Mouse (Mus musculus) heart, embryonic 12.5 days (tissue): ENCODE measurements around the gene Nwd2. TPM values are rescaled to one million over a fixed set of nuclear protein-coding genes. Genes with fewer than 3 reads are reported as not detected.

Experiments
- ATAC-seq: fragments of 200-750 bp; cut with Nextera tagmentation; 2 replicates; pipeline ENCODE4 v1.8.0; 2017; ENCODE audit warnings: moderate TSS enrichment, moderate library complexity; ENCODE audit not compliant: insufficient number of reproducible peaks, low FRiP score
- H3K27ac ChIP-seq: fragments of 300-500 bp; sonication (generic); 2 replicates; pipeline ENCODE4 v1.5.1; 2016; ENCODE audit warnings: mild to moderate bottlenecking, moderate library complexity; ENCODE audit not compliant: poor library complexity, severe bottlenecking
- H3K27me3 ChIP-seq: fragments of 300-500 bp; sonication (generic); replicated peaks from 2 replicates; pipeline ENCODE4 v1.6.1; 2016; ENCODE audit warnings: mild to moderate bottlenecking, moderate library complexity
- H3K36me3 ChIP-seq: fragments of 300-500 bp; sonication (generic); 2 replicates; pipeline ENCODE4 v1.6.1; 2016; ENCODE audit warnings: mild to moderate bottlenecking, moderate library complexity
- H3K4me1 ChIP-seq: fragments of 300-500 bp; sonication (generic); replicated peaks from 2 replicates; pipeline ENCODE4 v1.6.1; 2016; ENCODE audit warnings: mild to moderate bottlenecking
- H3K4me2 ChIP-seq: fragments of 300-500 bp; sonication (generic); 2 replicates; pipeline ENCODE4 v1.6.1; 2016; ENCODE audit warnings: mild to moderate bottlenecking, moderate library complexity
- H3K4me3 ChIP-seq: fragments of 300-500 bp; sonication (generic); 2 replicates; pipeline ENCODE4 v1.5.1; 2016; ENCODE audit warnings: mild to moderate bottlenecking
- H3K9ac ChIP-seq: fragments of 300-500 bp; sonication (generic); 2 replicates; pipeline ENCODE4 v1.6.1; 2016; ENCODE audit warnings: mild to moderate bottlenecking, moderate library complexity
- H3K9me3 ChIP-seq: fragments of 300-500 bp; sonication (generic); replicated peaks from 2 replicates; pipeline ENCODE4 v1.6.1; 2016; ENCODE audit warnings: mild to moderate bottlenecking, moderate library complexity
- WGBS: fragments of 180-500 bp; shearing (Covaris S2); methylation state at CpG from one replicate; pipeline ENCODE4 v1.1.7; 2016; 5-methylcytosine and 5-hydroxymethylcytosine counted together
- polyA plus RNA-seq: library from polyadenylated mRNA; unstranded; fragments of >200 nt; fragmentation: Nextera tagmentation; extraction: Ambion mirVana; gene quantifications from 2 replicates; pipeline ENCODE4 v1.2.1, GENCODE M21; 2016

Nwd2 gene
- polyA plus RNA-seq, 1 experiment from 2014 or later = 0.11 TPM

- Histone ChIP-seq H3K36me3 (no peaks in the 10 kb centered on the region), H3K27ac (no peak overlapping the region), H3K4me1 (no peaks in the 10 kb centered on the region), H3K9me3 (no peaks in the 10 kb centered on the region), H3K4me3 (no peak overlapping the region), H3K27me3 (no peaks in the 10 kb centered on the region), H3K4me2 (no peak overlapping the region), H3K9ac (no peak overlapping the region)
- WGBS = 79% methylated on average over 5 of the region's 5 CpGs
- no peak for ATAC-seq
These were observed 18.0 kb downstream of the Nwd2 start for GRCm38 (mm10) chr5:63666884-63667283.

GRCm38 (mm10) chr5:63675934-63676333, 27.0 kb downstream of the Nwd2 start:
- 73% methylated on average over 2 of the region's 2 CpGs for WGBS
- Histone ChIP-seq H3K27ac (no peak overlapping the region), H3K27me3 (no peaks in the 10 kb centered on the region), H3K36me3 (no peaks in the 10 kb centered on the region), H3K4me1 (no peaks in the 10 kb centered on the region), H3K4me3 (no peak overlapping the region), H3K9ac (no peak overlapping the region), H3K4me2 (no peak overlapping the region), H3K9me3 (no peaks in the 10 kb centered on the region)
- no peak for ATAC-seq

GRCm38 (mm10) chr5:63689084-63689483, 40.2 kb downstream of the Nwd2 start:
- no peak overlapping the region for H3K27ac ChIP-seq
- no peak for ATAC-seq
- WGBS = 73% methylated on average over 1 of the region's 1 CpGs
- H3K4me1 ChIP-seq = no peaks in the 10 kb centered on the region
- no peaks in the 10 kb centered on the region for H3K36me3 ChIP-seq
- no peak overlapping the region for H3K9ac ChIP-seq
- no peaks in the 10 kb centered on the region for H3K27me3 ChIP-seq
- H3K4me3 ChIP-seq = no peak overlapping the region
- no peaks in the 10 kb centered on the region for H3K9me3 ChIP-seq
- no peak overlapping the region for H3K4me2 ChIP-seq

DNA sequence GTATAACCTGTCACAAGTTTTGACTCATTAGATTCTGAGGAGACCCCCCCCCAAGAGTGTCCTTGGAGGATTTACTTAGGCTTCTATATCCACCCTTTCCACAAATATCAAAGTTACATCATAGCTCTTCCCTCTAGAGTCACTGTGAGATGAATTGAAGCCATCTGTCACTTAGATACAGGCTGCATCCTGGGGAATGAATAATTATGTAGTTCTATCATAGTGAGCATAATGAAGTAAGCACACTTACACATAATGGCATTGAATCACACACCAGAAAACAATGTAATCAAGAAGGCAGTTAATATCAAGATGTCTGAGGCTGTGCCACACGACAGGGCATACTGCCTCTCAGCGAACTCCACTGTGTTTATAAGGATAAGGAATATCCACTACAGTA, 47.9 kb downstream of the Nwd2 start:
- H3K4me2 ChIP-seq = no peak overlapping the region
- no peak overlapping the region for H3K9ac ChIP-seq
- H3K27ac ChIP-seq = no peak overlapping the region
- no peak overlapping the region for H3K4me3 ChIP-seq
- no peaks in the 10 kb centered on the region for H3K9me3 ChIP-seq
- 72% methylated on average over 2 of the region's 2 CpGs for WGBS
- H3K36me3 ChIP-seq = no peaks in the 10 kb centered on the region
- ATAC-seq = no peak
- H3K4me1 ChIP-seq = no peaks in the 10 kb centered on the region
- H3K27me3 ChIP-seq = no peaks in the 10 kb centered on the region

DNA sequence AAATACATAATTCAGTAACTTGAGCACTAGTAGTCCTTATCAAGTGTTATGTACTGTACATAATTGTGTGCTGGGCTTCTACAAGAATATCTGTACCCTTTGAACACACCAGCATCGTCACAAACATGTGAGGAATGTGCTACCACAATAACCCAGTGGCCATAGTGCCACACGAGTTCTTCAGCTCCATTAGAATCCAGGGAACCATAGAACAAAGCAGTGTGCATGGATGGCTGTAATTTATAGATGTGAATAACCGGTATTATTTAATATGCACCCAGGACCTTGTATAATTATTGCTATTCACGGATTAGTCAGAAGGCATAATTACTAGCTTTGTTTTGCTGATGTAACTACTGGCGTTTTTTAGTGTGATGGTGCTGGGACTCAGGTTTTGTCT, 48.3 kb downstream of the Nwd2 start:
- no peaks in the 10 kb centered on the region for H3K9me3 ChIP-seq
- no peaks in the 10 kb centered on the region for H3K27me3 ChIP-seq
- H3K9ac ChIP-seq = no peak overlapping the region
- H3K36me3 ChIP-seq = no peaks in the 10 kb centered on the region
- no peak overlapping the region for H3K4me3 ChIP-seq
- WGBS = 65% methylated on average over 5 of the region's 5 CpGs
- no peak overlapping the region for H3K27ac ChIP-seq
- no peak overlapping the region for H3K4me2 ChIP-seq
- H3K4me1 ChIP-seq = no peaks in the 10 kb centered on the region
- no peak for ATAC-seq

GRCm38 (mm10) chr5:63728955-63729354, 80.1 kb downstream of the Nwd2 start:
- Histone ChIP-seq H3K9ac (no peak overlapping the region), H3K27me3 (no peaks in the 10 kb centered on the region), H3K4me3 (no peak overlapping the region), H3K36me3 (no peaks in the 10 kb centered on the region), H3K27ac (no peak overlapping the region), H3K4me2 (no peak overlapping the region), H3K4me1 (no peaks in the 10 kb centered on the region), H3K9me3 (0 out of 2 replicates have a peak, but pooled peaks cover 4% of the 10 kb centered on the region)
- WGBS = 68% methylated on average over 3 of the region's 3 CpGs
- ATAC-seq = no peak

DNA sequence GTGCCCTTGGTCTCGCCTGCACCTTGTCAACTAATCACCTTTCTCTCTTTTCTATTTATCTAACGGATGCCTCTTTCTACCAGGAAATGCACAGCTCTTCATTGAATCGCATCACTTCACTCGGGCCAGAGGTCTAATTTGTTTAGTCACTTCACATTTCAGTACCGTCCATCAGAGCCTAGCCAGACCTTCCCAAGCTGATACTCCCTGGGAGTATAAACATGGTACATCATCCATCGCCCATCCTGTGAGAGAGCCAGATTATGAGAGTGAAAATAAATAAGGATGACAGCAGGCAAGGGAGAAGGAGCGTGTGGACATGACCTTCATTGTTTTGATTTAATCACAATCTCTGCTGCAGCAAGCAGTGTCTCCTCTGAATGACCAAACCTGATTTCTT, 86.6 kb downstream of the Nwd2 start:
- no peak overlapping the region for H3K27ac ChIP-seq
- no peak for ATAC-seq
- no peaks in the 10 kb centered on the region for H3K36me3 ChIP-seq
- WGBS = 57% methylated on average over 7 of the region's 7 CpGs
- no peak overlapping the region for H3K4me2 ChIP-seq
- H3K27me3 ChIP-seq = no peaks in the 10 kb centered on the region
- no peaks in the 10 kb centered on the region for H3K4me1 ChIP-seq
- H3K9me3 ChIP-seq = no peaks in the 10 kb centered on the region
- H3K4me3 ChIP-seq = no peak overlapping the region
- H3K9ac ChIP-seq = no peak overlapping the region

GRCm38 (mm10) chr5:63743426-63743825, 94.5 kb downstream of the Nwd2 start:
- H3K4me1 ChIP-seq = no peaks in the 10 kb centered on the region
- H3K9me3 ChIP-seq = no peaks in the 10 kb centered on the region
- no peak overlapping the region for H3K4me3 ChIP-seq
- no peak overlapping the region for H3K9ac ChIP-seq
- H3K27me3 ChIP-seq = no peaks in the 10 kb centered on the region
- no peak overlapping the region for H3K4me2 ChIP-seq
- H3K27ac ChIP-seq = no peak overlapping the region
- 65% methylated on average over 2 of the region's 2 CpGs for WGBS
- no peak for ATAC-seq
- no peaks in the 10 kb centered on the region for H3K36me3 ChIP-seq

- Histone ChIP-seq H3K9me3 (no peaks in the 10 kb centered on the region), H3K27ac (no peak overlapping the region), H3K9ac (no peak overlapping the region), H3K4me1 (no peaks in the 10 kb centered on the region), H3K36me3 (no peaks in the 10 kb centered on the region), H3K27me3 (no peaks in the 10 kb centered on the region), H3K4me2 (no peak overlapping the region), H3K4me3 (no peak overlapping the region)
- 73% methylated on average over 2 of the region's 2 CpGs for WGBS
- ATAC-seq = no peak
These were observed 99.4 kb downstream of the Nwd2 start for GRCm38 (mm10) chr5:63748299-63748698.

- ATAC-seq = no peak
These were observed 99.9 kb downstream of the Nwd2 start for GRCm38 (mm10) chr5:63748759-63749158.

DNA sequence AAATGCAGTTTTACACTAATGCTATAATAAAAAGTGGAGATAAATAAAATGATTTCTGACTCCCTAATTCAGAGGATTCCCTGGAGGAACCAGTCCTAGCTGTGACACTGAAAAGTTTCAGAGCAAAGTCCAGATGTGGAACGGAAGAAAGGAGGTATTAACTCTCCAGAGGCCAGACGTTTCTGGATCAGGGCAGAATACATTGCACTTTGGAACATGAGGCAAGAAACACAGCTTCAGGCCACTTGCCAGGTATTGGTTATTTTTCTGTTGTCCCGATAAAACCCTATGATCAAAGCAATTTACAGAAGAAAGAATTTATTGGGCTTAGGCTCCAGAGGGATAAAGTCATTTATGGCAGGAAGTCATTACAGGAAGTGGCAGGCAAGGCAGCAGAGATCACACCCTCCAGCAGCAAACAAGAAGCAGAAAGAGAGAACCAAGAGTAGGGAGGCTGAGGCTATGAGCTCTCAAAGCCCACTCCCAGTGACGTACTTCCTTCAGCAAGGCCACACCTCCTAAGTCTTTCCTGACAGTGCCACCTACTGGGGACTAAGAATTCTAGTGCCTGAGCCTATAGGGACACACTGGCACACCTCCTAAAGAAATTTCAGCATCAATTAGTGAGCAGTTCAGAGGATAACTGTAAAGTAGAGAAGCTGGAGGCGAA, 106.3 kb downstream of the Nwd2 start:
- ATAC-seq = no peak

More at GRCm38 (mm10) chr5:63748759-63749158, 99.9 kb downstream of the Nwd2 start:
- Histone ChIP-seq H3K4me3 (no peak overlapping the region), H3K4me1 (no peaks in the 10 kb centered on the region), H3K4me2 (no peak overlapping the region), H3K27me3 (no peaks in the 10 kb centered on the region), H3K27ac (no peak overlapping the region), H3K9me3 (no peaks in the 10 kb centered on the region), H3K36me3 (no peaks in the 10 kb centered on the region), H3K9ac (no peak overlapping the region)
- 70% methylated on average over 1 of the region's 1 CpGs for WGBS

GRCm38 (mm10) chr5:63755938-63756337, 107.0 kb downstream of the Nwd2 start:
- H3K4me1 ChIP-seq = no peaks in the 10 kb centered on the region
- ATAC-seq = no peak
- H3K27me3 ChIP-seq = no peaks in the 10 kb centered on the region
- no peaks in the 10 kb centered on the region for H3K9me3 ChIP-seq
- no peak overlapping the region for H3K27ac ChIP-seq
- H3K9ac ChIP-seq = no peak overlapping the region
- no peak overlapping the region for H3K4me2 ChIP-seq
- WGBS = 61% methylated on average over 3 of the region's 3 CpGs
- H3K4me3 ChIP-seq = no peak overlapping the region
- no peaks in the 10 kb centered on the region for H3K36me3 ChIP-seq

More for the DNA sequence above, 106.3 kb downstream of the Nwd2 start:
- H3K36me3 ChIP-seq = no peaks in the 10 kb centered on the region
- H3K9ac ChIP-seq = no peak overlapping the region
- 70% methylated on average over 5 of the region's 5 CpGs for WGBS
- H3K27me3 ChIP-seq = no peaks in the 10 kb centered on the region
- H3K4me2 ChIP-seq = no peak overlapping the region
- H3K27ac ChIP-seq = no peak overlapping the region
- no peak overlapping the region for H3K4me3 ChIP-seq
- H3K9me3 ChIP-seq = no peaks in the 10 kb centered on the region
- H3K4me1 ChIP-seq = no peaks in the 10 kb centered on the region
